Mouse (Mus musculus): ENCODE results near the gene Wfikkn2.

Gene Wfikkn2

GRCm38 (mm10) chr11:94225985-94226384, 19.8 kb downstream of the Wfikkn2 start:
- peak; percentile 62 to 63 for DNase-seq (ENCODE audit: low spot score in 2 of 2)

- no peak for DNase-seq (ENCODE audit: low spot score in 2 of 2)
Measured at GRCm38 (mm10) chr11:94223531-94223930, 22.3 kb downstream of the Wfikkn2 start.

- DNase-seq (ENCODE audit: low spot score in 2 of 2): no peak
Measured at GRCm38 (mm10) chr11:94221257-94221656, 24.5 kb downstream of the Wfikkn2 start.

- no peak for DNase-seq (ENCODE audit: low spot score in 2 of 2)
Measured at GRCm38 (mm10) chr11:94216247-94216646, 29.6 kb downstream of the Wfikkn2 start.

GRCm38 (mm10) chr11:94215581-94215980, 30.2 kb downstream of the Wfikkn2 start:
- DNase-seq (ENCODE audit: low spot score in 2 of 2): no peak

- no peak for DNase-seq (ENCODE audit: low spot score in 2 of 2)
Measured at GRCm38 (mm10) chr11:94213735-94214594, 31.8 kb downstream of the Wfikkn2 start.

GRCm38 (mm10) chr11:94212997-94213396, 32.8 kb downstream of the Wfikkn2 start:
- no peak for DNase-seq (ENCODE audit: low spot score in 2 of 2)

- no peak for DNase-seq (ENCODE audit: low spot score in 2 of 2)
Measured at GRCm38 (mm10) chr11:94212489-94212836, 33.3 kb downstream of the Wfikkn2 start.

GRCm38 (mm10) chr11:94211651-94212488, 33.9 kb downstream of the Wfikkn2 start:
- peak; percentile 48 to 60 for DNase-seq (ENCODE audit: low spot score in 2 of 2)

- peak; percentile 95 to 99 for DNase-seq (ENCODE audit: low spot score in 2 of 2)
Measured at GRCm38 (mm10) chr11:94211124-94211603, 34.6 kb downstream of the Wfikkn2 start, which contains the start of gene Tob1. Gene Tob1, plus strand, starts transcription at chr11:94211454.

GRCm38 (mm10) chr11:94210191-94211086, 35.4 kb downstream of the Wfikkn2 start:
- DNase-seq (ENCODE audit: low spot score in 2 of 2): peak; percentile 93 to 95

GRCm38 (mm10) chr11:94209695-94210131, 36.1 kb downstream of the Wfikkn2 start:
- DNase-seq (ENCODE audit: low spot score in 2 of 2): peak; percentile 43 to 70

GRCm38 (mm10) chr11:94208811-94209675, 36.8 kb downstream of the Wfikkn2 start:
- no peak for DNase-seq (ENCODE audit: low spot score in 2 of 2)

- DNase-seq (ENCODE audit: low spot score in 2 of 2): no peak
Measured at GRCm38 (mm10) chr11:94206398-94207114, 39.2 kb downstream of the Wfikkn2 start.

- no peak for DNase-seq (ENCODE audit: low spot score in 2 of 2)
Measured at GRCm38 (mm10) chr11:94203066-94203465, 42.7 kb downstream of the Wfikkn2 start.

GRCm38 (mm10) chr11:94202106-94202505, 43.7 kb downstream of the Wfikkn2 start:
- DNase-seq (ENCODE audit: low spot score in 2 of 2): no peak

- DNase-seq (ENCODE audit: low spot score in 2 of 2): no peak
Measured at GRCm38 (mm10) chr11:94200422-94200821, 45.4 kb downstream of the Wfikkn2 start.

GRCm38 (mm10) chr11:94199771-94200170, 46.0 kb downstream of the Wfikkn2 start:
- no peak for DNase-seq (ENCODE audit: low spot score in 2 of 2)

GRCm38 (mm10) chr11:94198405-94199146, 47.2 kb downstream of the Wfikkn2 start:
- no peak for DNase-seq (ENCODE audit: low spot score in 2 of 2)
